Mouse (Mus musculus): ENCODE data around the gene Lax1. TPM values are rescaled to one million over a fixed set of nuclear protein-coding genes. Genes with fewer than 3 reads are reported as not detected.

Gene Lax1
- polyA plus RNA-seq (2015; fragmentation: Nextera tagmentation; extraction: Ambion mirVana), result 0.73 and 0.76 TPM in 2 replicates

GRCm38 (mm10) chr1:133689897-133690296, at the start of gene Lax1:
Gene Lax1, minus strand, starts transcription at chr1:133690108.

GRCm38 (mm10) chr1:133661203-133661933, 28.5 kb downstream of the Lax1 start, which contains the start of gene Gm38394:
Gene Gm38394, minus strand, starts transcription at chr1:133661318.

GRCm38 (mm10) chr1:133660466-133661202, 29.3 kb downstream of the Lax1 start, which contains the start of gene Zbed6:
Gene Zbed6, minus strand, starts transcription at chr1:133660885.

Small RNA genes lying within 50 kb of the gene (microRNA-seq; reads per million reads assigned to microRNA genes)
- 9.9 reads per million, percentile 20 among the genes with 10 or more reads in this experiment for gene Mir6903

Other genes starting within 250 kb of the Lax1 start
- 317 and 323 TPM in 2 replicates for gene Snrpe, start 79.8 kb downstream of the Lax1 start, polyA plus RNA-seq (2015; fragmentation: Nextera tagmentation; extraction: Ambion mirVana)
- gene Zbed6, start 29.2 kb downstream of the Lax1 start, polyA plus RNA-seq (2015; fragmentation: Nextera tagmentation; extraction: Ambion mirVana), result not detected in 2 replicates
- 3.9 and 5.1 TPM in 2 replicates for gene Gm38394, start 28.8 kb downstream of the Lax1 start, polyA plus RNA-seq (2015; fragmentation: Nextera tagmentation; extraction: Ambion mirVana)
- gene Atp2b4, start 110.9 kb upstream of the Lax1 start, polyA plus RNA-seq (2015; fragmentation: Nextera tagmentation; extraction: Ambion mirVana), result 59.8 and 87.1 TPM in 2 replicates
- gene Optc, start 217.9 kb upstream of the Lax1 start, polyA plus RNA-seq (2015; fragmentation: Nextera tagmentation; extraction: Ambion mirVana), result 10.6 and 12.0 TPM in 2 replicates
- 20.9 and 27.2 TPM in 2 replicates for gene Prelp, start 231.3 kb upstream of the Lax1 start, polyA plus RNA-seq (2015; fragmentation: Nextera tagmentation; extraction: Ambion mirVana)

Measured in urinary bladder, postnatal 0 days (tissue).